Mouse (Mus musculus) E14TG2a.4 (cell line): ENCODE results near the gene Lman1l.

Experiments
- H3K27me3 ChIP-seq: 2 replicates; pipeline ENCODE4 v1.6.1; 2014; ENCODE audit warnings: low read length, control low read depth; ENCODE audit not compliant: insufficient read depth
- H3K36me3 ChIP-seq: 2 replicates; pipeline ENCODE4 v1.6.1; 2014; ENCODE audit warnings: low read length, control low read depth; ENCODE audit not compliant: insufficient read depth
- H3K4me1 ChIP-seq: replicated peaks from 2 replicates; pipeline ENCODE4 v1.6.1; 2014; ENCODE audit warnings: low read depth, low read length, control low read depth
- H3K4me3 ChIP-seq: replicated peaks from 2 replicates; pipeline ENCODE4 v1.5.1; 2014; ENCODE audit warnings: mild to moderate bottlenecking, low read length
- H3K9me3 ChIP-seq: 2 replicates; pipeline ENCODE4 v1.6.1; 2014; ENCODE audit warnings: low read length, control low read depth
- CTCF ChIP-seq: conservative IDR thresholded peaks from 2 replicates; pipeline ENCODE4 v1.5.1; 2014; ENCODE audit warnings: low read length
- NANOG ChIP-seq: IDR thresholded peaks from 2 replicates; pipeline ENCODE4 v1.6.1; 2014; ENCODE audit warnings: borderline replicate concordance, low read length, mixed read lengths
- POU5F1 ChIP-seq: IDR thresholded peaks from 2 replicates; pipeline ENCODE4 v1.6.1; 2014; ENCODE audit warnings: low read length, borderline replicate concordance

Lman1l gene

GRCm38 (mm10) chr9:57605503-57605902 lies 15.1 kb downstream of the Lman1l start:
- Histone ChIP-seq H3K4me3 (no peak overlapping the region), H3K27me3 (peaks cover 78% of the 10 kb centered on the region), H3K4me1 (peaks cover 25% of the 10 kb centered on the region)

GRCm38 (mm10) chr9:57604875-57605274 lies 15.7 kb downstream of the Lman1l start:
- Histone ChIP-seq H3K4me3 (no peak overlapping the region), H3K36me3 (no peaks in the 10 kb centered on the region), H3K4me1 (peaks cover 28% of the 10 kb centered on the region), H3K9me3 (no peaks in the 10 kb centered on the region; the same call in 1 of the 2 replicates), H3K27me3 (peaks cover 74% of the 10 kb centered on the region)
- TF ChIP-seq CTCF: no peak
- no peak for TF ChIP-seq POU5F1
- TF ChIP-seq NANOG: no peak

More at GRCm38 (mm10) chr9:57605503-57605902, 15.1 kb downstream of the Lman1l start:
- Histone ChIP-seq H3K36me3 (no peaks in the 10 kb centered on the region), H3K9me3 (no peaks in the 10 kb centered on the region; the same call in 1 of the 2 replicates)
- TF ChIP-seq NANOG: no peak

- Histone ChIP-seq H3K4me1 (peaks cover 42% of the 10 kb centered on the region), H3K9me3 (no peaks in the 10 kb centered on the region; the same call in 1 of the 2 replicates), H3K27me3 (peaks cover 50% of the 10 kb centered on the region), H3K36me3 (no peaks in the 10 kb centered on the region), H3K4me3 (no peak overlapping the region)
- TF ChIP-seq CTCF: no peak
- no peak for TF ChIP-seq POU5F1
Measured at GRCm38 (mm10) chr9:57602098-57602497, 18.5 kb downstream of the Lman1l start.

GRCm38 (mm10) chr9:57601353-57601706 lies 19.2 kb downstream of the Lman1l start:
- Histone ChIP-seq H3K4me1 (peaks cover 37% of the 10 kb centered on the region), H3K27me3 (peaks cover 43% of the 10 kb centered on the region), H3K36me3 (0 out of 2 replicates have a peak, but pooled peaks cover 2% of the 10 kb centered on the region), H3K4me3 (no peak overlapping the region), H3K9me3 (no peaks in the 10 kb centered on the region; the same call in 1 of the 2 replicates)
- no peak for TF ChIP-seq CTCF
- no peak for TF ChIP-seq POU5F1
- no peak for TF ChIP-seq NANOG

- no peaks in the 10 kb centered on the region; the same call in 1 of the 2 replicates for H3K9me3 ChIP-seq
- peaks cover 32% of the 10 kb centered on the region for H3K4me1 ChIP-seq
- peaks cover 37% of the 10 kb centered on the region for H3K27me3 ChIP-seq
- TF ChIP-seq NANOG (no peak), POU5F1 (no peak), CTCF (no peak)
- H3K36me3 ChIP-seq: 0 out of 2 replicates have a peak, but pooled peaks cover 5% of the 10 kb centered on the region
- no peak overlapping the region for H3K4me3 ChIP-seq
Measured at GRCm38 (mm10) chr9:57600620-57601352, 19.8 kb downstream of the Lman1l start.

- Histone ChIP-seq H3K36me3 (peaks cover 20% of the 10 kb centered on the region), H3K4me1 (peaks cover 38% of the 10 kb centered on the region), H3K4me3 (0 out of 2 replicates have a peak overlapping the region, but pooled peaks have one; percentile 14), H3K27me3 (peaks cover 19% of the 10 kb centered on the region), H3K9me3 (no peaks in the 10 kb centered on the region; the same call in 1 of the 2 replicates)
- TF ChIP-seq POU5F1 (no peak), CTCF (no peak), NANOG (no peak)
Measured at GRCm38 (mm10) chr9:57598851-57599563, 21.6 kb downstream of the Lman1l start.

GRCm38 (mm10) chr9:57597929-57598382 lies 22.6 kb downstream of the Lman1l start:
- peaks cover 31% of the 10 kb centered on the region for H3K36me3 ChIP-seq
- H3K4me3 ChIP-seq: no peak overlapping the region
- peaks cover 42% of the 10 kb centered on the region for H3K4me1 ChIP-seq
- no peak for TF ChIP-seq CTCF
- no peak for TF ChIP-seq POU5F1
- no peak for TF ChIP-seq NANOG
- H3K9me3 ChIP-seq: no peaks in the 10 kb centered on the region
- H3K27me3 ChIP-seq: peaks cover 10% of the 10 kb centered on the region

GRCm38 (mm10) chr9:57597265-57597664 lies 23.3 kb downstream of the Lman1l start:
- no peaks in the 10 kb centered on the region for H3K9me3 ChIP-seq
- no peak for TF ChIP-seq CTCF
- no peak for TF ChIP-seq POU5F1
- no peak for TF ChIP-seq NANOG
- H3K36me3 ChIP-seq: peaks cover 38% of the 10 kb centered on the region
- peaks cover 48% of the 10 kb centered on the region for H3K4me1 ChIP-seq
- no peak overlapping the region for H3K4me3 ChIP-seq
- peaks cover 6% of the 10 kb centered on the region for H3K27me3 ChIP-seq
